Mouse (Mus musculus) C2C12 (cell line): ENCODE data around the gene Cers2.

Experiments
- CTCF ChIP-seq: IDR thresholded peaks from one replicate; pipeline ENCODE4 v1.5.1; 2011; ENCODE audit not compliant: control insufficient read depth, insufficient read depth, insufficient read length
- MYOD1 ChIP-seq: IDR thresholded peaks from one replicate; pipeline ENCODE4 v1.6.1; 2011; ENCODE audit warnings: low read depth; ENCODE audit not compliant: control insufficient read depth, insufficient read length

- TF ChIP-seq MYOD1 (no peak), CTCF (no peak)
Measured at GRCm38 (mm10) chr3:95331528-95331927, 16.9 kb downstream of the Cers2 start.
